20 mouse cellular contexts compared by ENCODE assay signal in genomic region chr2:150923026-150923425, GRCm38 (mm10).
"Had no signal": no experiment of that assay in that cellular context is flagged by ENCODE, and none has a peak within 500 bp of the region (broad histone marks: within the 10 kb centered on the region; RNA-seq: fewer than 3 reads in every experiment).

No protein-coding gene starts in this region.

- H3K4me2 ChIP-seq: lung, embryonic 15.5 days; midbrain, embryonic 12.5 days; neural tube, embryonic 13.5 days; neural tube, embryonic 15.5 days had no signal

- H3K27me3 ChIP-seq: lung, embryonic 15.5 days; midbrain, embryonic 12.5 days; neural tube, embryonic 13.5 days; neural tube, embryonic 15.5 days had no signal

- H3K9me3 ChIP-seq: lung, embryonic 15.5 days; midbrain, embryonic 10.5 days; midbrain, embryonic 12.5 days; neural tube, embryonic 13.5 days; neural tube, embryonic 15.5 days had no signal

- H3K4me1 ChIP-seq: lung, embryonic 15.5 days; midbrain, embryonic 10.5 days; midbrain, embryonic 12.5 days; neural tube, embryonic 13.5 days; neural tube, embryonic 15.5 days had no signal

- H3K9ac ChIP-seq: liver, postnatal 0 days; lung, embryonic 15.5 days; midbrain, embryonic 12.5 days; neural tube, embryonic 13.5 days; neural tube, embryonic 15.5 days had no signal

- ATAC-seq: liver, postnatal 0 days; midbrain, embryonic 16.5 days had no signal

- H3K27ac ChIP-seq: lung, embryonic 15.5 days; midbrain, embryonic 10.5 days; midbrain, embryonic 12.5 days; neural tube, embryonic 13.5 days; neural tube, embryonic 15.5 days had no signal

- DNase-seq: liver, postnatal 0 days; lung, adult 2 months; lung, postnatal 14 days; lung, postnatal 36 days; midbrain, embryonic 14.5 days; retina, postnatal 1 day; right cerebral cortex, adult 18-20 months; right cerebral cortex, postnatal 25 days; right cerebral cortex, postnatal 4 days; spleen, adult 18-20 months; thymus, adult 18-20 months; thymus, postnatal 14 days; thymus, postnatal 36 days had no signal

- H3K4me3 ChIP-seq: lung, embryonic 15.5 days; midbrain, embryonic 10.5 days; midbrain, embryonic 12.5 days; myocyte; neural tube, embryonic 13.5 days; neural tube, embryonic 15.5 days had no signal
